Mouse (Mus musculus) brain, embryonic 18.5 days (tissue): ENCODE data around the gene Hist2h4.
"Not testable (repeated sequence)": the region's sequence is repeated elsewhere in the genome, so short reads cannot be mapped to it uniquely, and the experiment has no call there.

Experiments
- DNase-seq: peaks from one replicate; pipeline ENCODE4 v3.0.0-alpha.2; 2012; ENCODE audit warnings: low read depth, low spot score

Hist2h4 gene

DNA sequence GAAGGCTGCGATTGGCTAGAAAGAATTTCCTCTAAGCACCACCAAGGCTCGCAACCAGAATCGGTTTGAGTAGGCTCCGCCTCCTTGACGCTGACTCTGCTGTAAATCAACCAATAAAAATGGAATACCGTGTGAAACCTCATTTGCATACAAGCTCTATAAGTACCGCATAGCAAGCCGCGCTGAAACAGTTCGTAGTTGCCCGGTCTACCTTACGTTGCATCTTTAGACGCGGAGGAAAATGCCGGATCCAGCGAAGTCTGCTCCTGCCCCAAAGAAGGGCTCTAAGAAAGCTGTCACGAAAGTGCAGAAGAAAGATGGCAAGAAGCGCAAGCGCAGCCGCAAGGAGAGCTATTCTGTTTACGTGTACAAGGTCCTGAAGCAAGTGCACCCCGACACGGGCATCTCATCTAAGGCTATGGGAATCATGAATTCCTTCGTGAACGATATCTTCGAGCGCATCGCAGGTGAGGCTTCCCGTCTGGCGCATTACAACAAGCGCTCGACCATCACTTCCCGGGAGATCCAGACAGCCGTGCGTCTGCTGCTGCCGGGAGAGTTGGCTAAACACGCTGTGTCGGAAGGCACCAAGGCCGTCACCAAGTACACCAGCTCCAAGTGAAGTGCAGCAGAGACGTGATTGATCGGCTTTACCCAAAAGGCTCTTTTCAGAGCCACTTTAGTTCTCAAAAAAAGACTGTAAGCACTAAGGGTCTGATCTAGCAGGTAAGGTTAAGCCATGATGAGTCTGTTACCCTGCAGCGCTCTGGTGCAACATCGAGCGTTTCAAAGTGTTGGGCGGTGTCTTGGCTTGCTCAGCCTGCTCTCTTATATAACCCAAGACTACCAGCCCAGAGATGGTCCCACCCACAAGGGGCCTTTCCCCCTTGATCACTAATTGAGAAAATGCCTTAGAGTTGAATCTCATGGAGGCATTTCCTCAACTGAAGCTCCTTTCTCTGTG, 6.7 kb upstream of the Hist2h4 start, which contains the start of gene Hist2h2bb:
TSS of gene Hist2h2bb (plus strand) at position 242 of the 964 bp plus-strand sequence.
- DNase-seq: peak; percentile 95

DNA sequence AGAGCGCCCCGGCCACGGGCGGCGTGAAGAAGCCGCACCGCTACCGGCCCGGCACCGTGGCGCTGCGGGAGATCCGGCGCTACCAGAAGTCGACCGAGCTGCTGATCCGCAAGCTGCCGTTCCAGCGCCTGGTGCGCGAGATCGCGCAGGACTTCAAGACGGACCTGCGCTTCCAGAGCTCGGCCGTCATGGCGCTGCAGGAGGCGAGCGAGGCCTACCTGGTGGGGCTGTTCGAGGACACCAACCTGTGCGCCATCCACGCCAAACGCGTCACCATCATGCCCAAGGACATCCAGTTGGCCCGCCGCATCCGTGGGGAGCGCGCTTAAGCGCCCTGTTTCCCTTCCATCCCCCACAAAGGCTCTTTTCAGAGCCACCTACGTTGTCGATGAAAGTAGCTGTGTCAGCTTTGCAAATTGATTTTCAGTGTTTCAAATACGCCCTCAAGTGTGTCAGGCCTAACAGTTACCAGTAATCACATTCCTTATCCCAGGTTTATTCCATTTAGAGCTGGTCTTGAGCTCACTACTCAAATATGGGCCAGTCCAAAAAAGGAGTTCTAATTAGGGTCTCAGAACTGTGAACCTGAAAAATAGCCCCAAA, 5.8 kb upstream of the Hist2h4 start:
- not testable (repeated sequence) for DNase-seq

- DNase-seq: peak; percentile 83
Measured at GRCm38 (mm10) chr3:96268051-96268775, 5.1 kb upstream of the Hist2h4 start, which contains the start of gene Hist2h3b. TSS of gene Hist2h3b (plus strand) at chr3:96268654.

DNA sequence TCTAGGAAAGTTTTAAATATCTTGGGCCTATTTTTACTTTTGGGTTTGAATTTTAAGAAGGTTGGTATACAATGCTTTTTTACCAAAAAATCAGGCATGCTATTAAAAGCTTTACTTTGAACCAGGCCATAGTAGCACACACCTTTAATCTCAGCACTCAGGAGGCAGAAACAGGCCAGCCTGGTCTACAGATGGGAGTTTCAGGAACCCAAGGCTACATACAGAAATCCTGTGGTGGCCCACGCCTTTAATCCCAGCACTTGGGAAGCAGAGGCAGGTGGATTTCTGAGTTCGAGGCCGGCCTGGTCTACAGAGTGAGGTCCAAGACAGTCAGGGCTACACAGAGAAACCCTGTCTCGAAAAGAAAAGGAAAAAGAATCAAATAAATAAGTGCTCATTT, 4.4 kb upstream of the Hist2h4 start:
- DNase-seq: no peak

- DNase-seq: no peak
Measured at GRCm38 (mm10) chr3:96266132-96266710, 3.1 kb upstream of the Hist2h4 start.

DNA sequence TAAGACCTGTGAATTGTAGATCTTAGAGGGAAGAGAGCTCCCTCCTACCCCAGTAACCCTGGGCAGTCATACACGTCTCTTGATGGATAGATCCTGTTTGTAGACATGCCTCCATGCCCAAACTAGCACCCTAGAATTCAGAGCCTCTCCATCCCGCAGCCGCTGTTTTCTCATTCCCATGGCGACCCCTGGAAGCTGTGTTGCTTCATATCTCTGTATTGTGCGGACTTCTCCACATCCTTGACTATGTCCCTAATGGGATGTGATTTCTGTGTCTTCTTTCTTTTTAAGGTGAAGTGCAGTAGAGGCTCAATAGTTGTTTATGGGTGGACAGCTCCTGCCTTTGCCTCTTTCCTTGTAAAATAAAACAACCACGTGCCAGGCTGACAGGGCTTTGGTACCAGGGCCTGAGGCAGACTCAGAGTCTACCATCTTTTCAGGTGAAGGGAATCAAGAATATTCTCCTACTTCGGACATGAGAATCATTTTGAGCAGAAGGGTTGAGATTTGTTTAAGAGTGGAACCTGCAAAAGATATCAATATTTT, 1.4 kb upstream of the Hist2h4 start:
- DNase-seq: no peak

DNA sequence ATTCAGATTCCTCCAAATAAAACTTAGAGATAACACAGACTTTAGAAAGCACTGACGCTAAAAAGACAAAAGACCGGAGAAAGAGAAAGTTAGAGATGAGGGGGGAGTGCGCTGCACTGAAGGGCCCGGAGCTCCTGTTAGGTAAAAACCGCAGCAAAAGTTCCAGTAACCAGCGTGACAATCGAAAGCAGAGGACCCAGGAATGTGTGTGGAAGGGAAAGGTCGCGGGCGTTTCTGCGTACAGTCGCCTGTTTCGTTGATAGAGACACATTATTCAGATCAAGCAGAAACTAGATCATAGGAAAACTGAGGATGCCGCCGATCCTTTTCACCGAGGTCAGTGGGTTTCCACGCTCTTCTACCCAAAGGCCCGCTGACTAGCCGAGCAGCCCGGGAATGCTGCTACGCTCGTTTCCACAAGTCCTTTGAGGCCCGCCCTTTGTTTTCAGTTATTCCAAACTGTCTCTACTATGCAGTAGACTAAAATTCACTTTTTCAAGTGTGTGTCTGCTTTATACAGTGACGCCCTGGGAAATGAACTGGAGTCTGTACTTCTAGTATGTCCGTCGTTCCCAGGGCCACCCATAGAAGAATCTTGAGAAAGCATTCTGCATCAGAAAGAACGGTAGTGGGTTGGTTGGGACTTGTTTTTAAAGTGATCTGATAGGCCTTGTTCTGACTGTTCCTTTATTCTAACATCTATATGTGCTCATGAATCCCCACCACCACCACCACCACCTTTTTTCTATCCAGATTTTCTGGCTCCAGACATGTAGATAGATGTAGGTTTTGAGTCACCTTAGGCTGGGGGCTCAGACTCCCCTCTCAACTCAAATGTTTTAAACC, 670 bp upstream of the Hist2h4 start:
- no peak for DNase-seq

GRCm38 (mm10) chr3:96262216-96262875, 765 bp downstream of the Hist2h4 start:
- DNase-seq: peak; percentile 72

DNA sequence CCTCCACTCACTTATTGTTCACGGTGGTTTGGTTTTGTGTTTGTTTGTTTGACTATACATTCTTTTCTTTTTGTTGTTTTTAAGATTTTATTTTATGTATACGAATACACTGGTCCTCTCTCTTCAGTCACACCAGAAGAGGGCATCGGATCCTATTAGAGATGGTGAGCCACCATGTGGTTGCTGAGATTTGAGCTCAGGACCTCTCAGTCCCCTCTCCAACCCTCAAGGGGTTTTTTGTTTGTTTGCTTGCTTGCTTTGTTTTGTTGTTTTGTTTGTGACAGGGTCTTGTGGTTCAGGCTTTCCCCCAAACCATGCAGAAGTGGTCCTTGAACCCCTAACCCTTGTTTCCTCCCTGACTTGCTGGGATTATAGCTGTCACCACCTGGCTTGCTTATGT, 1.5 kb downstream of the Hist2h4 start:
- DNase-seq: no peak

DNA sequence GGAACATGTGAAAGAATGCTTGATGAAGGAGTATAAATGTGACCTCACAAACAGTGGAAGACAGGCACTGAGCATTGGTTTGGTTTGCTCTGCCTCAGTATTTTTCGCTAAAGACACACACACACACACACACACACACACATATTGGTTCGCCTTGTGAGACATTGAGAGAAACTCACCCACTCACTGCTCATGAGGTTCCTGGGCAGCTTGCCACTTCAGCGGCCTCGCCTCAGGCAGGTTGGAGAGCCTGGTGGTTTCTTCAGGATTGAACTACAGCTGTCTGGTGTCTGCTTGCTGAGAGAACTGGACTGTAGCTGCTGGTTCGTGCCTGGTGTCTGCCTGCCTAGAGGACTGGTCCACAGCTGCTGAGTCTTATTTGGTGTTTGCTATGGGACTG, 2.9 kb downstream of the Hist2h4 start:
- DNase-seq: no peak

GRCm38 (mm10) chr3:96257190-96257589, 5.9 kb downstream of the Hist2h4 start:
- no peak for DNase-seq

DNA sequence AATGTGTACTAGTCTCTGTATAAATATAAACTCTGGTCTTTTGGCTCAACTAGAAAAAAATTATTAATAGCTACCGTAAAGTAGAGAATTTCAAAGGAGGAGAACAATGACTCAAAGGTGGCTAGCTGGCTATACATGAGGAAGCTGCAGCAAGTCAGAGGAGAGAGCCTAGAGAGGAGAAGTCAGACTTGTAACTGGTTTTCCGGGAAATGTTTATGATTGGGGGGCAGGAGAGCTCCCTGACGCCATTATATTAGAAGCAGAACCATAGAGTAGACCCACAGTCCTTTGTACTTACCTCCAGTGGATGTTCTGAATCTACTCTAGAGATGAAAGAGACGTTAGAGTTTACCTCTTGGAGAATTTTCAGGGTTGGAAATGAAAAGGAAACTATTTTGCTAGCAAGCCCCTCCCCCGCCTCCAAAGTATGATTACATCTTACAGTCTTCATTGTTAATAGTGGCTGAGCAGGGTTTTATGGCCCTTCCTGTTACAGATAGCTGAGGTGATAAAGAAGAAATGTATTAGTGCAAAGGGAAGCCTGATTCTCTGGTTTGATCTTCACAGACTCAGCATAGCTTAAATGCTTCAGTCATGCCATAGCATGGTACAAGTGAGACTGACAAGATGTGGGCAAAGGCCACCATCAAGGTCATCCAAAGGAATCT, 7.1 kb downstream of the Hist2h4 start:
- DNase-seq: no peak

GRCm38 (mm10) chr3:96254683-96255355, 8.3 kb downstream of the Hist2h4 start:
- no peak for DNase-seq

DNA sequence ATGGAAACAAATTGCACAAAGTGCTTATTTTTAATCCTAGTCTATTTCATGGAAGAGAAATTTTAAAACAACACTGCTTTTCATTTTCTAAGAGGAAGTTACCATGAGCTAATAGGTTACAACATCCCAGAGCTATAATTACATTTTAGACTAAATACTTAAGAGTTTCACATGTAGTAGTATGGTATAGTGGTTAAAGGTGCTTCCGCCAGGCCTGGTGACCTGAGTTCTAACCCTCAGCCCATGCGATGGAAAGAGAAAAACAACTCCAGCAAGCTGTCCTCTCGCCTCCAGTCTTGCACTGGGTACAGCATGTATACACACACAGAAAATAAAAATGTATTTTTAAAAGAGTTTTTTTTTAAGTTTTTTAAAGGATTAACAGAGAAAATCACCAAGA, 11.3 kb downstream of the Hist2h4 start:
- no peak for DNase-seq

DNA sequence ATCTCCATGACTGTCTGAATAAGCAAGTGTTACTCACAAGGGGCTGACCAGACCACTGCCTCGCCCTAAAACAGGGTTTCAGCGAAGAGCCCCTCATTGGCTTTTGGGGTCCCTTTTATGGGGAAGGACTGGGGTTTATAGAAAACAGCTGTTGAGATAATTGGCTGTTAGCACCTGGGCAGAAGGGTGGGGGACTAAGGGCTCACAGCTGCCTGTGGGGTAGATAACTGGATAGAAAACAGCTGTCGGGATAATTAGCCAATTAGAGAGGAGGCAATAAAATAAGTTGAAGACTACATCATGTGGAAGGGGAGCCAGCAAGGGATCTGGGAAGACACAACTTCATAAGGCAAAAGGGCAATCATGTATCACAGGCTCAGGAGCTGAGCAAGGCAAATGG, 12.2 kb downstream of the Hist2h4 start:
- no peak for DNase-seq

DNA sequence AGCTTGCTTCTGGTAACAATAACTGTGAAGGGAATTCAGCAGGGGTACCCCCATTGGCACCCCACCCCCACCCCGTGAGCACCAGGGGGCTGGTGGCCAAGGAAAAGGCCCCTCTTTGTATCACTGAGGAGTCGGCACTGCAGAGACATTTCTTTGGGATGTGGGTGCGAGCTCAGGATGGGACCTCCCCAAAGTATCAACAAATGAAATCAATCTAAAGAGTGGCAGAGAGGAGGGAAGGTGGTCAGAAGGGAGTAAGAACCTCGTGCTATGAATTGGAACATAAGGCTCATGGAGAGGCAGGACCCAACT, 14.1 kb downstream of the Hist2h4 start:
- no peak for DNase-seq

- no peak for DNase-seq
Measured at GRCm38 (mm10) chr3:96248141-96249033, 14.7 kb downstream of the Hist2h4 start.
